Mouse (Mus musculus) CH12.LX (cell line): Measurements from ENCODE around the gene Cx3cl1. TPM values are rescaled to one million over a fixed set of nuclear protein-coding genes. Genes with fewer than 3 reads are reported as not detected.

Experiments used
- DNase-seq: peaks from one replicate; pipeline ENCODE4 v3.0.0-alpha.2; 2013; ENCODE audit errors: extremely low read depth
- H3K27ac ChIP-seq: 2 replicates; pipeline ENCODE4 v1.5.1; 2012; ENCODE audit warnings: low read depth, mild to moderate bottlenecking, control low read depth, moderate library complexity; ENCODE audit not compliant: insufficient read depth
- H3K27me3 ChIP-seq: replicated peaks from 2 replicates; pipeline ENCODE3; 2012; ENCODE audit warnings: inconsistent platforms
- H3K36me3 ChIP-seq, 2 experiments: replicated peaks in 1 of 2; 2 replicates each; pipeline versions ENCODE3 to v1.6.1; 2012; ENCODE audit warnings: inconsistent platforms in 1 of 2, low read length in 1 of 2, mild to moderate bottlenecking in 1 of 2, mixed read lengths in 1 of 2, moderate library complexity in 1 of 2; ENCODE audit not compliant: control insufficient read depth in 1 of 2, insufficient read depth in 1 of 2
- H3K4me1 ChIP-seq, 2 experiments: 2 replicates each; pipeline ENCODE4 v1.6.1; 2012; ENCODE audit warnings: inconsistent platforms in 1 of 2, moderate library complexity in 1 of 2; ENCODE audit not compliant: insufficient read depth in 2 of 2, control insufficient read depth in 1 of 2
- H3K4me2 ChIP-seq: 2 replicates; pipeline ENCODE4 v1.6.1; 2012; ENCODE audit warnings: low read depth, mild to moderate bottlenecking, control low read depth; ENCODE audit not compliant: poor library complexity, insufficient read depth, severe bottlenecking
- H3K4me3 ChIP-seq, 3 experiments: fragments of 150-350 bp in 1 of 3; sonication (generic) in 1 of 3; replicated peaks in 1 of 3; 2 replicates each; pipeline versions ENCODE3 to v1.5.1; 2011 to 2012; ENCODE audit warnings: low read depth in 2 of 3, low read length in 2 of 3, mild to moderate bottlenecking in 2 of 3, moderate library complexity in 2 of 3, control low read depth in 1 of 3, improper control_type of control experiment in 1 of 3, inconsistent platforms in 1 of 3, mixed read lengths in 1 of 3; ENCODE audit not compliant: poor library complexity in 1 of 3
- H3K79me2 ChIP-seq: replicated peaks from 2 replicates; pipeline ENCODE4 v1.6.1; 2012; ENCODE audit warnings: mild to moderate bottlenecking, moderate library complexity; ENCODE audit not compliant: control insufficient read depth, poor library complexity, insufficient read depth, severe bottlenecking; ENCODE audit errors: extremely low read depth
- H3K9ac ChIP-seq: 2 replicates; pipeline ENCODE4 v1.6.1; 2012; ENCODE audit warnings: low read depth, mild to moderate bottlenecking, control low read depth, moderate library complexity; ENCODE audit not compliant: insufficient read depth
- H3K9me3 ChIP-seq: replicated peaks from 2 replicates; pipeline ENCODE3; 2012; ENCODE audit warnings: low read length, inconsistent platforms, mixed read lengths
- BHLHE40 ChIP-seq: IDR thresholded peaks from 2 replicates; pipeline ENCODE4 v1.6.1; 2011; ENCODE audit warnings: mild to moderate bottlenecking, low read depth, low read length, improper control_type of control experiment
- CHD1 ChIP-seq: IDR thresholded peaks from 2 replicates; pipeline ENCODE4 v1.6.1; 2012; ENCODE audit warnings: low read depth, low read length, improper control_type of control experiment, inconsistent platforms
- CHD2 ChIP-seq: IDR thresholded peaks from 2 replicates; pipeline ENCODE4 v1.6.1; 2011; ENCODE audit warnings: low read length, improper control_type of control experiment
- CTCF ChIP-seq, 2 experiments: IDR thresholded peaks in 1 of 2; conservative IDR thresholded peaks in 1 of 2; 2 replicates each; pipeline ENCODE4 v1.5.1; 2011 to 2012; ENCODE audit warnings: low read depth in 2 of 2, low read length in 2 of 2, improper control_type of control experiment in 1 of 2, inconsistent platforms in 1 of 2, mild to moderate bottlenecking in 1 of 2, moderate library complexity in 1 of 2
- E2F4 ChIP-seq: IDR thresholded peaks from 2 replicates; pipeline ENCODE4 v1.6.1; 2011; ENCODE audit warnings: low read depth, low read length, improper control_type of control experiment; ENCODE audit not compliant: insufficient replicate concordance
- ELF1 ChIP-seq: IDR thresholded peaks from 2 replicates; pipeline ENCODE4 v1.6.1; 2014; ENCODE audit warnings: low read depth, mild to moderate bottlenecking, inconsistent platforms, low read length, improper control_type of control experiment
- EP300 ChIP-seq: IDR thresholded peaks from 2 replicates; pipeline ENCODE4 v1.6.1; 2011; ENCODE audit warnings: low read length, improper control_type of control experiment
- ETS1 ChIP-seq: conservative IDR thresholded peaks from 2 replicates; pipeline ENCODE4 v1.6.1; 2012; ENCODE audit warnings: low read depth, mild to moderate bottlenecking, inconsistent platforms, low read length, improper control_type of control experiment, moderate library complexity
- HCFC1 ChIP-seq: IDR thresholded peaks from 2 replicates; pipeline ENCODE4 v1.6.1; 2012; ENCODE audit warnings: low read depth, mild to moderate bottlenecking, inconsistent platforms, low read length, improper control_type of control experiment
- JUN ChIP-seq: IDR thresholded peaks from 2 replicates; pipeline ENCODE4 v1.6.1; 2011; ENCODE audit warnings: low read depth, mild to moderate bottlenecking, low read length, improper control_type of control experiment, moderate library complexity; ENCODE audit not compliant: insufficient read depth
- KAT2A ChIP-seq: IDR thresholded peaks from 2 replicates; pipeline ENCODE4 v1.6.1; 2012; ENCODE audit warnings: low read length, improper control_type of control experiment, inconsistent platforms; ENCODE audit not compliant: insufficient replicate concordance
- MAFK ChIP-seq: IDR thresholded peaks from 2 replicates; pipeline ENCODE4 v1.6.1; 2011; ENCODE audit warnings: low read length, improper control_type of control experiment; ENCODE audit not compliant: insufficient replicate concordance
- MAX ChIP-seq: IDR thresholded peaks from 2 replicates; pipeline ENCODE4 v1.6.1; 2011; ENCODE audit warnings: low read length, improper control_type of control experiment
- MAZ ChIP-seq: IDR thresholded peaks from 2 replicates; pipeline ENCODE4 v1.6.1; 2012; ENCODE audit warnings: low read depth, mild to moderate bottlenecking, inconsistent platforms, low read length, improper control_type of control experiment, moderate library complexity
- MYC ChIP-seq: IDR thresholded peaks from 2 replicates; pipeline ENCODE4 v1.6.1; 2011; ENCODE audit warnings: low read depth, mild to moderate bottlenecking, improper control_type of control experiment, low read length
- POLR2AphosphoS2 ChIP-seq: IDR thresholded peaks from 2 replicates; pipeline ENCODE4 v1.6.1; 2011; ENCODE audit warnings: low read depth, low read length, improper control_type of control experiment
- RAD21 ChIP-seq: IDR thresholded peaks from 2 replicates; pipeline ENCODE4 v1.6.1; 2011; ENCODE audit warnings: low read depth, mild to moderate bottlenecking, low read length, improper control_type of control experiment, moderate library complexity
- RCOR1 ChIP-seq: conservative IDR thresholded peaks from 2 replicates; pipeline ENCODE4 v1.6.1; 2012; ENCODE audit warnings: low read depth, mild to moderate bottlenecking, inconsistent platforms, low read length, improper control_type of control experiment
- SIN3A ChIP-seq: IDR thresholded peaks from 2 replicates; pipeline ENCODE4 v1.6.1; 2012; ENCODE audit warnings: low read length, improper control_type of control experiment, inconsistent platforms
- TBP ChIP-seq: conservative IDR thresholded peaks from 2 replicates; pipeline ENCODE4 v1.6.1; 2011; ENCODE audit warnings: low read depth, low read length, improper control_type of control experiment
- TCF12 ChIP-seq: IDR thresholded peaks from 2 replicates; pipeline ENCODE4 v1.6.1; 2014; ENCODE audit warnings: low read depth, mild to moderate bottlenecking, inconsistent platforms, low read length, improper control_type of control experiment
- UBTF ChIP-seq: IDR thresholded peaks from 2 replicates; pipeline ENCODE4 v1.6.1; 2012; ENCODE audit warnings: low read depth, mild to moderate bottlenecking, inconsistent platforms, low read length, improper control_type of control experiment, moderate library complexity
- USF1 ChIP-seq: IDR thresholded peaks from 2 replicates; pipeline ENCODE4 v1.6.1; 2014; ENCODE audit warnings: low read depth, mild to moderate bottlenecking, inconsistent platforms, low read length, improper control_type of control experiment
- ZC3H11A ChIP-seq: IDR thresholded peaks from 2 replicates; pipeline ENCODE4 v1.6.1; 2012; ENCODE audit warnings: low read depth, mild to moderate bottlenecking, inconsistent platforms, low read length, improper control_type of control experiment
- ZNF384 ChIP-seq: IDR thresholded peaks from 2 replicates; pipeline ENCODE4 v1.6.1; 2012; ENCODE audit warnings: low read depth, low read length, improper control_type of control experiment, inconsistent platforms
- dilution Hi-C: fragments of 300-500 bp; cut with MboI; formaldehyde crosslinking; loops from 2 replicates; pipeline ENCODE4 v1.14.3; 2020; ENCODE audit warnings: low sequenced_read_pairs; ENCODE audit not compliant: extremely low pct_unique_long_range_greater_than_20kb, extremely low pct_ligation_motif_present
- in situ Hi-C: fragments of 300-500 bp; cut with MboI; formaldehyde crosslinking; loops from 3 replicates; pipeline ENCODE4 v1.14.3; 2019; ENCODE audit warnings: low sequenced_read_pairs, low pct_ligation_motif_present, low pct_unique_long_range_greater_than_20kb, mixed read lengths
- polyA plus RNA-seq: library from polyadenylated mRNA; unstranded; fragments of >175 nt; gene quantifications from 2 replicates; pipeline ENCODE4 v1.2.1, GENCODE M21; 2012; ENCODE audit warnings: low read depth; ENCODE audit not compliant: insufficient read length
- total RNA-seq, 2 experiments: library from RNA; depleted of rRNA; stranded (reverse); fragments of 300-350 nt in 1 of 2; fragments of >200 nt in 1 of 2; gene quantifications; 2 replicates each; pipeline ENCODE4 v1.2.3; 2012 to 2014

Gene Cx3cl1
- total and polyA plus RNA-seq, 3 experiments, result 0.19 to 4.2 (median 3.7) TPM

- TF ChIP-seq POLR2AphosphoS2 (no peak), ELF1 (no peak), CHD2 (no peak), HCFC1 (no peak), MAX (no peak), RAD21 (no peak), MAZ (no peak), ZNF384 (no peak), RCOR1 (no peak), UBTF (no peak), MAFK (no peak), TCF12 (no peak), JUN (no peak), EP300 (no peak), USF1 (no peak)
- TF ChIP-seq, all 38 proteins: peak for 0
Observed at GRCm38 (mm10) chr8:94774601-94775000, 2.8 kb downstream of the Cx3cl1 start.

DNA sequence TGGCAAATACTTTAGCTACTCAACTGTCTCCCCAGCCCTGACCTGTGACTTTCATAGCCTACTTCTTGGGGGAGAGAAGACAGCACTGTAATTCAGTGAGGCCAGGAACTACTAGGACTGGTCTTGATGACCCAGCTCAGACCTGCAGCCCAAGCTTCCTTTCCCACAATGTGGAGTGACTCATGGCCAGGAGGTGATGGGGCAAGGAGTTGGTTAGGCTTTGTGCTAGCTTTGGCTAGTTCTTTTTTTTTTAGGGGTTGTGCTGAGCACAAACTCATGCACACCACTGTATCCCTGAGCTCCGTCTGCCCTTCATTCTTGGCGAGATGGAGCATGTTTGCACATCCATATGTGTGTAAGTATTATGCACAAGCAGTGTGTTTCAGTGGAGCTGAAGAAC lies 4.5 kb downstream of the Cx3cl1 start:
- Histone ChIP-seq H3K4me3 (no peak overlapping the region), H3K4me2 (no peak overlapping the region), H3K27ac (no peak overlapping the region), H3K36me3 (peaks cover 0 to 48% of the 10 kb centered on the region in 2 experiments), H3K79me2 (peaks cover 2% of the 10 kb centered on the region; the same call in 1 of the 2 replicates), H3K9ac (no peak overlapping the region), H3K27me3 (no peaks in the 10 kb centered on the region), H3K9me3 (no peaks in the 10 kb centered on the region), H3K4me1 (peaks cover 21 to 62% of the 10 kb centered on the region in 2 experiments)
- TF ChIP-seq RCOR1 (no peak), CTCF (conservative IDR thresholded peaks at IDR 0.05 in 1 of 2, IDR thresholded peaks at IDR 0.05 in 1 of 2; ENCODE audit: low read depth in 2 of 2, low read length in 2 of 2) (no peak), EP300 (no peak), MAZ (no peak), SIN3A (no peak), E2F4 (no peak), ELF1 (no peak), ETS1 (no peak), MYC (no peak), KAT2A (no peak), RAD21 (no peak), USF1 (no peak), TCF12 (no peak), HCFC1 (no peak), BHLHE40 (no peak), CHD1 (no peak), TBP (no peak), ZC3H11A (no peak)
- dilution Hi-C loops (no loop called here), in situ Hi-C loops (no loop called here)
- DNase-seq, result no peak

More at GRCm38 (mm10) chr8:94774601-94775000, 2.8 kb downstream of the Cx3cl1 start:
- no peak overlapping the region for H3K4me3 ChIP-seq
- no peak overlapping the region for H3K9ac ChIP-seq
- no peak for DNase-seq
- H3K9me3 ChIP-seq, result peaks cover 3% of the 10 kb centered on the region
- in situ Hi-C loops (no loop called here), dilution Hi-C loops (no loop called here)
- H3K36me3 ChIP-seq, result peaks cover 0 to 49% of the 10 kb centered on the region in 2 experiments
- H3K4me2 ChIP-seq, result no peak overlapping the region
- H3K27ac ChIP-seq, result no peak overlapping the region
- H3K27me3 ChIP-seq, result no peaks in the 10 kb centered on the region
- H3K79me2 ChIP-seq, result no peaks in the 10 kb centered on the region
- H3K4me1 ChIP-seq, result peaks cover 24 to 67% of the 10 kb centered on the region in 2 experiments
